Mouse (Mus musculus): ENCODE data around the gene Rps18. TPM values are rescaled to one million over a fixed set of nuclear protein-coding genes. Genes with fewer than 3 reads are reported as not detected.

The Rps18 gene
- polyA plus RNA-seq, 1 experiment, result 584 TPM

- 97% methylated on average over 13 of the region's 13 CpGs for WGBS
- no peak overlapping the region for H3K27ac ChIP-seq (ENCODE audit: control insufficient read depth, insufficient read depth, low read length)
- H3K36me3 ChIP-seq (ENCODE audit: control insufficient read depth, insufficient read depth, low read length), result peaks cover 29% of the 10 kb centered on the region
- H3K4me1 ChIP-seq (replicated peaks; ENCODE audit: control insufficient read depth, insufficient read depth, low read length), result peaks cover 7% of the 10 kb centered on the region
- H3K4me3 ChIP-seq (ENCODE audit: control insufficient read depth, insufficient read depth, low read length), result no peak overlapping the region
- DNase-seq, result no peak
- TF ChIP-seq CTCF (IDR thresholded peaks at IDR 0.05; ENCODE audit: borderline replicate concordance, control insufficient read depth, extremely low read depth, insufficient read depth, low read length, poor library complexity), result no peak
- no peak for TF ChIP-seq POLR2A (IDR thresholded peaks at IDR 0.05; ENCODE audit: control insufficient read depth, extremely low read depth, insufficient read depth, low read length, poor library complexity)
- no peaks in the 10 kb centered on the region for H3K27me3 ChIP-seq (ENCODE audit: control insufficient read depth, insufficient read depth, low read length)
Measured at GRCm38 (mm10) chr17:33959135-33959534, 3.3 kb upstream of the Rps18 start.

- Histone ChIP-seq H3K4me3 (ENCODE audit: control insufficient read depth, insufficient read depth, low read length) (no peak overlapping the region), H3K4me1 (replicated peaks; ENCODE audit: control insufficient read depth, insufficient read depth, low read length) (peaks cover 8% of the 10 kb centered on the region), H3K36me3 (ENCODE audit: control insufficient read depth, insufficient read depth, low read length) (peaks cover 29% of the 10 kb centered on the region), H3K27me3 (ENCODE audit: control insufficient read depth, insufficient read depth, low read length) (no peaks in the 10 kb centered on the region), H3K27ac (ENCODE audit: control insufficient read depth, insufficient read depth, low read length) (no peak overlapping the region)
- peak; percentile 1 for DNase-seq
- WGBS, result 98% methylated on average over 11 of the region's 11 CpGs
- TF ChIP-seq CTCF (IDR thresholded peaks at IDR 0.05; ENCODE audit: borderline replicate concordance, control insufficient read depth, extremely low read depth, insufficient read depth, low read length, poor library complexity) (no peak), POLR2A (IDR thresholded peaks at IDR 0.05; ENCODE audit: control insufficient read depth, extremely low read depth, insufficient read depth, low read length, poor library complexity) (no peak)
Measured at GRCm38 (mm10) chr17:33958451-33958850, 2.6 kb upstream of the Rps18 start.

GRCm38 (mm10) chr17:33957493-33957892, 1.7 kb upstream of the Rps18 start:
- 60% methylated on average over 6 of the region's 6 CpGs for WGBS
- DNase-seq, result peak; percentile 0
- H3K27me3 ChIP-seq (ENCODE audit: control insufficient read depth, insufficient read depth, low read length), result no peaks in the 10 kb centered on the region
- H3K4me3 ChIP-seq (ENCODE audit: control insufficient read depth, insufficient read depth, low read length), result no peak overlapping the region
- TF ChIP-seq CTCF (IDR thresholded peaks at IDR 0.05; ENCODE audit: borderline replicate concordance, control insufficient read depth, extremely low read depth, insufficient read depth, low read length, poor library complexity) (no peak), POLR2A (IDR thresholded peaks at IDR 0.05; ENCODE audit: control insufficient read depth, extremely low read depth, insufficient read depth, low read length, poor library complexity) (no peak)
- H3K36me3 ChIP-seq (ENCODE audit: control insufficient read depth, insufficient read depth, low read length), result peaks cover 29% of the 10 kb centered on the region
- peaks cover 13% of the 10 kb centered on the region for H3K4me1 ChIP-seq (replicated peaks; ENCODE audit: control insufficient read depth, insufficient read depth, low read length)
- no peak overlapping the region for H3K27ac ChIP-seq (ENCODE audit: control insufficient read depth, insufficient read depth, low read length)

- Histone ChIP-seq H3K36me3 (ENCODE audit: control insufficient read depth, insufficient read depth, low read length) (peaks cover 26% of the 10 kb centered on the region), H3K4me3 (ENCODE audit: control insufficient read depth, insufficient read depth, low read length) (peak overlapping the region; percentile 52), H3K4me1 (replicated peaks; ENCODE audit: control insufficient read depth, insufficient read depth, low read length) (peaks cover 21% of the 10 kb centered on the region), H3K27ac (ENCODE audit: control insufficient read depth, insufficient read depth, low read length) (0 out of 2 replicates have a peak overlapping the region, but pooled peaks have one; percentile 87), H3K27me3 (ENCODE audit: control insufficient read depth, insufficient read depth, low read length) (no peaks in the 10 kb centered on the region)
- TF ChIP-seq POLR2A (IDR thresholded peaks at IDR 0.05; ENCODE audit: control insufficient read depth, extremely low read depth, insufficient read depth, low read length, poor library complexity), result no peak
- no peak for TF ChIP-seq CTCF (IDR thresholded peaks at IDR 0.05; ENCODE audit: borderline replicate concordance, control insufficient read depth, extremely low read depth, insufficient read depth, low read length, poor library complexity)
- 7% methylated on average over 10 of the region's 10 CpGs for WGBS
- no peak for DNase-seq
Measured at GRCm38 (mm10) chr17:33956336-33956735, 535 bp upstream of the Rps18 start.

GRCm38 (mm10) chr17:33954646-33955554, 901 bp downstream of the Rps18 start:
- no peak for TF ChIP-seq POLR2A (IDR thresholded peaks at IDR 0.05; ENCODE audit: control insufficient read depth, extremely low read depth, insufficient read depth, low read length, poor library complexity)
- 0 out of 2 replicates have a peak, but pooled peaks have one; percentile 19 for TF ChIP-seq CTCF (IDR thresholded peaks at IDR 0.05; ENCODE audit: borderline replicate concordance, control insufficient read depth, extremely low read depth, insufficient read depth, low read length, poor library complexity)
- no peak for DNase-seq
- peaks cover 33% of the 10 kb centered on the region for H3K4me1 ChIP-seq (replicated peaks; ENCODE audit: control insufficient read depth, insufficient read depth, low read length)
- 1% methylated on average over 33 of the region's 33 CpGs for WGBS
- H3K27me3 ChIP-seq (ENCODE audit: control insufficient read depth, insufficient read depth, low read length), result no peaks in the 10 kb centered on the region
- peak overlapping the region; percentile 39; the same call in 1 of the 2 replicates for H3K27ac ChIP-seq (ENCODE audit: control insufficient read depth, insufficient read depth, low read length)
- H3K36me3 ChIP-seq (ENCODE audit: control insufficient read depth, insufficient read depth, low read length), result peaks cover 14% of the 10 kb centered on the region
- peak overlapping the region; percentile 85 for H3K4me3 ChIP-seq (ENCODE audit: control insufficient read depth, insufficient read depth, low read length)

- DNase-seq, result peak; percentile 0
- no peaks in the 10 kb centered on the region for H3K27me3 ChIP-seq (ENCODE audit: control insufficient read depth, insufficient read depth, low read length)
- WGBS, result 43% methylated on average over 5 of the region's 5 CpGs
- peaks cover 38% of the 10 kb centered on the region for H3K4me1 ChIP-seq (replicated peaks; ENCODE audit: control insufficient read depth, insufficient read depth, low read length)
- peaks cover 7% of the 10 kb centered on the region; the same call in 1 of the 2 replicates for H3K36me3 ChIP-seq (ENCODE audit: control insufficient read depth, insufficient read depth, low read length)
- TF ChIP-seq POLR2A (IDR thresholded peaks at IDR 0.05; ENCODE audit: control insufficient read depth, extremely low read depth, insufficient read depth, low read length, poor library complexity), result no peak
- TF ChIP-seq CTCF (IDR thresholded peaks at IDR 0.05; ENCODE audit: borderline replicate concordance, control insufficient read depth, extremely low read depth, insufficient read depth, low read length, poor library complexity), result no peak
- no peak overlapping the region for H3K27ac ChIP-seq (ENCODE audit: control insufficient read depth, insufficient read depth, low read length)
- H3K4me3 ChIP-seq (ENCODE audit: control insufficient read depth, insufficient read depth, low read length), result no peak overlapping the region
Measured at GRCm38 (mm10) chr17:33953961-33954565, 1.7 kb downstream of the Rps18 start.
